Mouse (Mus musculus): ENCODE measurements around the gene Sox5.

The Sox5 gene

DNA sequence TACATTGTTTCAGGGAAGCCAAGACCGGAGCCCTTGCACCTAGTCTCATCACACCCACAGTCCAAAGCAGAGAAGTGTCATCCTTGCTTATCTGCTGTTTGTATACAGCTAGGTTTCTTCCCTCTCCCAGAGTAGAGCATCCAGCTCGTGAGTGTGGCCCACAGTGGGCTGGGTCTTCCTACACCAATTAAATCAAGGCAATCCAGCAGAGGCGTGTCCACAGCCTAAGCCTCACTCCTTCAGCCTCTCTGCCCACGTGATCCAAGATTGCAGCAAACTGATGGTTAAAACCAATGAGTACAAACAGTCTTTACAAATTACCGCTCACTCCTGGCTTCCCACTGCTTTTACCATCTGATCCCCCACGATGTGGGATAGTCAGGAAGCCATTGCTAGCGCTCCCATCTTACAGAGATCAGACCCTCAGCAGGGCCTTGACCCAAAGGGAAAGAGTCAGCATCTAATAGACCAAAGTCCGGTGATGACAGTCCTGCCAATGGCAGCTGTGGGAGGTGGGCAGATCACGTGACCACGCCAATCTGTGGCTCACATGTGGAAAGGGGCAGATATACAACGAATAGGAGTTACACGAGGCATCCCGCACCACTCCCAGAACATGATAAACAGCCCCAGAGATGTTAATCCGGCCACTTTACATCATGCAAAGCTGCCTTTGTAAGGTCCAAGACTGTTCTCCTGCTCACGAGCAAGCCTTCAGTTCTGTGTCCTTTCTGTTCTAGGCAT, 9.4 kb downstream of the Sox5 start:
- no peak for DNase-seq

DNA sequence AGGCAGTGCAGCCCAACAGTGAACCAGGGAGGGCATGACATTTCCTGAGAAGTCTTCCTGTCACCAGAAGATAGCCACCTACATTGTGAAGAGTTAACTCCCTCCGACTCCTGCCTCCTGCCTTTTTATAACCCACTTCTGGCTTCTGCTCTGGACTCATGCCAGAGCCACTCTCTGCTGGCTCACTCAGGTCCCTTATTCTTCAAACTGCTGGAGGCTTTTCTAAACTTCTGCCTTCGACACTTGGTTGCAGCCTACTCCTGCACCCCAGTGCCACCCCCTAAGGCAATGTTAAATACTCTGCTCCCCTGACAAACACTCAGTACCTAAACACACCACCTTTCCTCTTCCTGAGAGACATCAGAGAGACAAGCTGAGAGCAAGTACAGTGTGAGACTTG, 12.7 kb downstream of the Sox5 start:
- no peak for DNase-seq

GRCm38 (mm10) chr6:144761902-144762301, 19.9 kb downstream of the Sox5 start:
- no peak for DNase-seq

- DNase-seq: no peak
Measured at GRCm38 (mm10) chr6:144759193-144759592, 22.6 kb downstream of the Sox5 start.

DNA sequence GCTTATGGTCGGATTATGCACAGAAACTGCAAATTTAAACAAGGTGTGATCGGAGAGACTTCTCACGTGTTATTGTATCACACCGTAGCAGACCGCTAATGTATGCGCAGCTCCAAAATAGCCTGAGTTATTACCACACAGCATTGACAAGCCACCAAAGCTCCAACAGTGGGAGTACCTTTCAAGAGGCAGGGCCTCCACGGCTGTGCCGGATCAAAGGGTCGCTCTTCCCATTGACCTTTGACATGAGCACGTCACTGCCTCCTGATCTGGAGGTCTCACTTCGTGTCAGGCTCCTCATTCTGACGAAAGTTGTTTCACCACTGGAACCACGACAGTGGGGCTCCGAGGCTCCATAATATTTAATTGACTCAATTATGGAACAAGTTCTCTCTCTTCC, 24.4 kb downstream of the Sox5 start:
- DNase-seq: no peak

- DNase-seq: no peak
Measured at GRCm38 (mm10) chr6:144756444-144756843, 25.3 kb downstream of the Sox5 start.

GRCm38 (mm10) chr6:144755304-144755703, 26.5 kb downstream of the Sox5 start:
- no peak for DNase-seq

GRCm38 (mm10) chr6:144754366-144754765, 27.4 kb downstream of the Sox5 start:
- DNase-seq: no peak

- no peak for DNase-seq
Measured at GRCm38 (mm10) chr6:144753963-144754296, 27.8 kb downstream of the Sox5 start.

DNA sequence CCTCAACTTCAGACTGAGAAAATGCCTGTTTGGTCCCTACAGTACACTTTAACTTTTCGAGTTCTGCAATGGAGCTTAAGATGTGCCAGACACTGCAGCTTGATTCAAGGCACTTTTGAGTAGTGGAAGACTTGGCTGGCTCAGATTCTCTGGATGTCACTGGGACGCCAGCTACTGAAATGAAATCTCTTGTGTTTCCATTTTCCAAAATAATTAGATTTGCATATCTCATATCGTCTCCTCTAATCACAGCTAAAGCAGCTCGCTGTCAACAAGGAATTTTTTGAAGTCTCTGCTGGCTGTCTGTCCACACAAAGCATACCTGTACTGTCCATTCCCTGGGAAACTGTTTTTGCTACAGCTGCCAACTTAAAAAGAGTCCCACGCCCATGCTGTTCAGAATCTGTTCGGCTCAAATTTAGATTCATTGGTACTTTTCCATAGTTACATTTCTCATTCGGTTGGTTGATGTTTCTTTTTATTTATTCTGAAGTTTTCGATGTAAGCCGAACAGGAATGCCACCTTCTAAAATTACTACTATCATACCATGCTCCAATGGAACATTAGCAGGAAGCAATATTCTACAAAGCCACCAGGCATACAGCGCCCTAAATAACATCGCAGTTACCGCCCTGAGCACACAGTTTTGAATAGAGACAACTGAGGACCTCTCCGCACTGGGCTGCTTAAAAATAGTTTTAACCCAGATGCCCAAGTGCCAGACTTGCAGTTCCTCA, 28.4 kb downstream of the Sox5 start:
- DNase-seq: no peak

DNA sequence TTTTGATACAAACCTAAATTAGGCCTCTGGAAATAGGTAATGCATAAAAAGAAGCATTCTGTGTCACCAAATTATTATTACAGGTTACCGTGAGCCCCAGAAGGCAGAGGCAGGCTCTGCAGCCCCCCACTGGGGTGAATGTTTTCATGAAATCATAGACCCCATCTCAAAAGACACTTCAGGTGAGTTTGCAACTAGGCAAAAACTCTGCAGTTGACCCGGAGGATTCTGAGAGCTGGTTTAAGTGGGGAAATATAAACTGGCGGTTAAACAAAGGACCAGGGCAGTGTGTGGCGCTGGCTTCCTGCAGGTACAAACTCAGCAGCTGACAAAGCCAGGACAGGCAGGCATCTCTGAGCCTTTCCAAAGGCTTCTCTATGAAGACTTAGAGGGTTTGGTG, 30.2 kb downstream of the Sox5 start:
- DNase-seq: no peak

- no peak for DNase-seq
Measured at GRCm38 (mm10) chr6:144750197-144750596, 31.6 kb downstream of the Sox5 start.

- no peak for DNase-seq
Measured at GRCm38 (mm10) chr6:144746436-144746835, 35.3 kb downstream of the Sox5 start.

- no peak for DNase-seq
Measured at GRCm38 (mm10) chr6:144742559-144742958, 39.2 kb downstream of the Sox5 start.

GRCm38 (mm10) chr6:144741080-144741655, 40.6 kb downstream of the Sox5 start:
- DNase-seq: no peak

- DNase-seq: no peak
Measured at GRCm38 (mm10) chr6:144740343-144740742, 41.4 kb downstream of the Sox5 start.

DNA sequence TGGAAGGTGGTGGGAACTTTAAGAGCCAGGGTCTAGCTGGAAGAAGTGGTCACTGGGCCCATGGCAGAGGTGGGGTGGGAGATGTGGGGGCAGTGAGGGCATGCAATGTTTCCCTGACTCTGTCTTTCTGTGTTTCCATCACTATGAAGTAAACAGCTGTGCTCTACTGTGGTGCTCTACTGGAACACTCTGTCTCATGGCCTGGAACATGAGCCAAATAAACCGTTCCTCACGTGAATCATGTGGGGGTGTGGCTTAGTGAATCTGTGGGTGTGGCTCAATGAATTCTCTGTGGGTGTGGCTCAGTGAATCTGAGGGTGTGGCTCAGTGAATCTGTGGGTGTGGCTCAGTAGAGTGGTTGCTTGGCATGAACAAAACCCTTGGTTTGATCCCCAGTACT, 42.0 kb downstream of the Sox5 start:
- no peak for DNase-seq

- DNase-seq: no peak
Measured at GRCm38 (mm10) chr6:144737786-144738185, 44.0 kb downstream of the Sox5 start.

DNA sequence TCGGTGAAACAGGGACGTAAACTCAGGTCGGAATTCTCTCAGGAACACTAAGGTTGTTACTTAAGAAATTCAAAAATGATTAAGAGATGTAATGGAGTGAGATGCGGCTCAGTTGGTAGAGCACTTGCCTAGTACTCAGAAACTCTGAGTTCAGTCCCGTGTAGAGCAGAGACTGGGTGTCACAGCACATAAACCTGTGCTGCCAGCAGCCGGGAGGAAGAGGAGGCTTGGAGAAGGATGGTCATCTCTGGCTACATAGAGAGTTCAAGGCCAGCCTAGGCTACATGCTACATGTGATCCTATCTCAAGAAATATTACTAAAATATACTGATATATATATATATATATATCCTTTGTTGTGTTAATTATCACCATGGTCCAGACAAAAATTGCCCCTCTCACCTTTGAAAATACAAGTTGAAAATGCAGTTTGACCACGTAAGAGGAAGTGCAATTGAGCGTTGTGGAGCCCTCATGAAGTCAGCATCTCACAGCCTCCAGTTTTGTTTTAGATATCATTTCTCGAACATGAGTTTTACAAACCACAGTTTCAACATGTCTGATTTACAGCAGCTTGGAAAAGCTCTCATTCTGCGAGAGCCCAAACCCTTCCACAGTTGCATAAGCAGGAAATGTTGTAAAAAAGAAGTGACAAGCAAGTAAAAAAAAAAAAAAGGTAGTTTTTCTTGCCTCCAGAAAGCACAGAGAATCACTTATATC, 50.4 kb downstream of the Sox5 start:
- no peak for DNase-seq

DNA sequence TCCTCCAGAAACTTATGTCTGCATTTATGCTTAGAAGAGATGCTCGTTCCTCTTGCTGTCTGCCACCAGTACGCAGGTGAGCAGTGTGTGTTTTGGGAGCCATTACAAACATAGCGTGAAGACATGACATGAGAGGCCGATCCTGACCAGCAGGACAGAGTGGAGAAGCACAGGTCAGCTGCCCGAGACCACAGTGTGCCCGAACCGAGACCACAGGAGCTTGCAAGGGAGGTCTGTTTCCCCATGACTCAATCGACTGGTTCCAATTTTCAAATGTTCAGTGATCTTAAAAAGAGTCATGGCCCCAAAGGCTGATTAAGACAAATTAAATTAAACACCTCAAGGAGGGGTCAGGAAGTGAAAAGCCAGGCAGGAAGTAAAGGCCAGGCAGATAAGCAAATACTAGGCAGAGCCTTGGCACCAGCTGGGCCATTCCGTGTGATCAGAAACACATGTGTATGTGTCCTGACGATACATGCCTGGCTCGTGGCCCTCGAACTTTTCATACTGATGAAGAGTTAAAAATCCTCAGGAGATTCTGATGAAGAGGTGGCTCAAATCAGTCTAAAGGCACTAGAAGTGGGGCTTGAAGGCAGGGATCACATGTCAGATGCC, 58.1 kb downstream of the Sox5 start:
- no peak for DNase-seq

DNA sequence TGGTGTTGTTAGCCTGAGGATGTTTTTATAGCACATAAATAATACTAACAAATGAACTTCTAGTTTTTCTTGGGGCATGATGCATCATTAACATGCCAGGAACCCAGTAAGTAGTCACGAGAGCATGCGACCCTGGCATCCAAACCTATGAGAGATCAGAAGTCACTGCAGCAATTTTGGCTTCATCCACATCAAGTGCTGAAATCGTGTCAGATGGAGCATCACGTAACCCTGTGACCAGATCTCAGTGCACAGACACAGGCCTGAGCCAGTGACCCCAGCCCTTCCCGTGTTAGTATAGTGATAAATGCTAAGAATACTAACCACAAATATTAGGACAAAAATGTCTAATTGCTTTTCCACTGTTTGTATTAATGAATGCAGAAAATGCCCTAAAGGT, 58.8 kb downstream of the Sox5 start:
- no peak for DNase-seq

- DNase-seq: no peak
Measured at GRCm38 (mm10) chr6:144720846-144721245, 60.9 kb downstream of the Sox5 start.

- no peak for DNase-seq
Measured at GRCm38 (mm10) chr6:144716376-144716775, 65.4 kb downstream of the Sox5 start.

All from thymus, postnatal 25 days (tissue).